Mouse (Mus musculus) cerebellum, adult 2 months (tissue): ENCODE measurements around the gene Polr1a. TPM values are rescaled to one million over a fixed set of nuclear protein-coding genes. Genes with fewer than 3 reads are reported as not detected.

ENCODE experiments used
- DNase-seq, 2 experiments: peaks; one replicate each; pipeline ENCODE4 v3.0.0; 2021
- H3K27ac ChIP-seq: fragments of 200-500 bp; 2 replicates; pipeline ENCODE4 v1.5.1; 2012; ENCODE audit warnings: low read length, control low read depth, inconsistent platforms; ENCODE audit not compliant: insufficient read depth
- H3K27me3 ChIP-seq: fragments of 200-500 bp; 2 replicates; pipeline ENCODE4 v1.6.1; 2012; ENCODE audit warnings: inconsistent platforms, mild to moderate bottlenecking, low read length, moderate library complexity; ENCODE audit not compliant: control insufficient read depth, insufficient read depth
- H3K4me1 ChIP-seq: fragments of 200-500 bp; 2 replicates; pipeline ENCODE4 v1.6.1; 2011; ENCODE audit warnings: low read length; ENCODE audit not compliant: control insufficient read depth, insufficient read depth
- H3K4me3 ChIP-seq: fragments of 200-500 bp; replicated peaks from 2 replicates; pipeline ENCODE3; 2011; ENCODE audit warnings: mild to moderate bottlenecking, low read depth, low read length, control low read depth; ENCODE audit not compliant: insufficient read depth
- CTCF ChIP-seq: fragments of 200-500 bp; IDR thresholded peaks from 2 replicates; pipeline ENCODE4 v1.5.1; 2011; ENCODE audit warnings: low read depth, mild to moderate bottlenecking, control low read depth, low read length, moderate library complexity, borderline replicate concordance; ENCODE audit not compliant: insufficient read depth
- POLR2A ChIP-seq: fragments of 200-500 bp; IDR thresholded peaks from 2 replicates; pipeline ENCODE4 v1.6.1; 2011; ENCODE audit warnings: low read length, control low read depth, borderline replicate concordance; ENCODE audit not compliant: insufficient read depth
- WGBS: fragments of 180-500 bp; shearing (Covaris S2); methylation state at CpG from one replicate; pipeline ENCODE4 v1.1.7; 2018; 5-methylcytosine and 5-hydroxymethylcytosine counted together
- polyA plus RNA-seq: library from polyadenylated mRNA; depleted of rRNA; stranded (reverse); fragments of >200 nt; gene quantifications from 2 replicates; pipeline ENCODE4 v1.2.3, GENCODE M21; 2012

Polr1a gene
- polyA plus RNA-seq, 1 experiment, result 19.6 TPM

DNA sequence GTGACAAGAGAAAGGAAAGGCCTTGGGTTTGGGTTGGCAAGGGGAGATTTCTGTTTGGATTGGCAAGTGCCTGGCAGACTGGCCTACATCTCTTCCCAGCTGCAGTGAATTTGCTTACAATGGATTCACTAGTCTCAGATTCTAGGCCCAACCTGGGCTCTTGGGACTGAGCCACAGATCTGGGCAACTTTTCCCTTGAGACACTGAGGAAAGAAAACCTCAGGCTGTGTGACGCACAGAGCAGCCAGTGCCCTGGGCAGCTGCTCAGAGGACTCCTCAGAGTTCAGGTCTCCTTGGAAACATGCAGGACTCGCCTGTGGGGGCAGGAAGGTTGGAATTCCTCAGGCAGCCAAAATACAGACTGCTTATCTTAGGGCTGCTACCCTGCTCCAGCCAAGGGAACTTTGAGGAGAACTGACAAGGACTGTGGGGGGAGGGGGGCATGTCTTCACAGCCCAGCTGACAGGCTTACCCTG lies 25.3 kb downstream of the Polr1a start:
- Histone ChIP-seq H3K27me3 (no peaks in the 10 kb centered on the region), H3K4me1 (no peaks in the 10 kb centered on the region), H3K4me3 (no peak overlapping the region), H3K27ac (no peak overlapping the region)
- no peak for TF ChIP-seq POLR2A
- no peak for TF ChIP-seq CTCF
- DNase-seq, result peak in 1 of 2 experiments; percentile 22
- 38% methylated on average over 2 of the region's 2 CpGs for WGBS

DNA sequence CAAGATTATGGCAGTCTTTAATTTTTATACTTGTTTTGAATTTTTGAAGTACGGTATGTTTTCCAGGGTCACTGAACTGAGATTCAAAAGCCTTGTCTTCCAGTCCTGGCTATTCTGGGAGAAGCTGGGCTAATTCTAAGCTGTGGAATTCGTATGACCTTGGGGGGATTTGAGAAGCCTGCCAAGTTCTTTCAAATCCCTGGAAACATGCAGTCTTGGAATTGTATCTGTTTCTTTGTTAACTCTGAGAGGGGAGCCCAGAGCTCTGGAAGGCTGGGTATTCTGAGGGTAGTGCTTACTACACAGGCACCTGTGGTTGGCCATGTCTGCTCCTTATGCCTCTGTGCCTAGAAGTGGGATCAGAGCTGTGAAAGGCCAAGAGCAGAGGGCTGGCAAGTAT lies 26.9 kb downstream of the Polr1a start:
- 68% methylated on average over 2 of the region's 2 CpGs for WGBS
- no peaks in the 10 kb centered on the region for H3K27me3 ChIP-seq
- TF ChIP-seq CTCF (no peak), POLR2A (no peak)
- H3K4me3 ChIP-seq, result no peak overlapping the region
- no peak for DNase-seq
- H3K4me1 ChIP-seq, result no peaks in the 10 kb centered on the region
- H3K27ac ChIP-seq, result no peak overlapping the region

DNA sequence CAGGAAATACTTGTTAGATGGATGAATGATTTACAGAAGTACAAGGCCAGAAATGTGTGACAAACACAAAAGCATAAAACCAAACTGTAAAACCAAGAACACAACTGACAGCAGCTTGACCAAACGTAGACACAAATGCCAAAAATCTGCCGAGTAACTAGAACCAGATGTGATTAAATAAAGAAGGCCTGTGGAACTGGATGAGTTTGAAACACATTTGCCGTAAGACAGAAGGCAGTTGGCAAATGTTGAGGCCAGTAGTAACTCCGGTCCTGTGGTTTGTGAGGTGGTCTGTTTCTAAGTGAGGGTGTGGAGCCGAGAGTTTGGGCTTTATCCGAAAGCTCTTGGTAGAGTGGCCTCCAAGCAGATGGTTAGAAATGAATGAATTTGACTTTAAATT lies 32.1 kb downstream of the Polr1a start:
- Histone ChIP-seq H3K27me3 (no peaks in the 10 kb centered on the region), H3K4me1 (no peaks in the 10 kb centered on the region), H3K27ac (no peak overlapping the region), H3K4me3 (no peak overlapping the region)
- WGBS, result 83% methylated on average over 6 of the region's 6 CpGs
- TF ChIP-seq POLR2A, result no peak
- no peak for TF ChIP-seq CTCF
- DNase-seq, result no peak

DNA sequence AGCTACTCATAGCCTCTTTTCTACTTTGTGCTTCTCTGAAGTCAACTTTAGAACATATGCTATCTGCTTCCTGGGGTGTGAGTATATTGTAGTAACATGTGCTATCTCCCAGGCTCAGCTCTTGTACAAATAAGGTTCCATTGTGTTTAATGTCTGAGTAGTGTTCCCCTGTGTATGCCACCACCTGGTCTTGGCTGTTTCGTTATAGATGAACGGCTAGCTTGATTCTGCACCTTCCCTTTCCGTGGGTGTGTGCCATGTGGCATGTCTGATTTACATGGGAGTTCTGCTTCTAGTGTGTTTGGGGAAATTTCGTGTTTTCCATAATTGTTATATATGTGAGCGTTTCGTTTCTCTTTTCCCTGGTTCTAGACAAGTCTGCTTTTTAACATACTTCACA lies 36.2 kb downstream of the Polr1a start:
- DNase-seq, result no peak
- 77% methylated on average over 6 of the region's 6 CpGs for WGBS
- no peak overlapping the region for H3K4me3 ChIP-seq
- no peak for TF ChIP-seq CTCF
- TF ChIP-seq POLR2A, result no peak
- no peaks in the 10 kb centered on the region; the same call in 1 of the 2 replicates for H3K4me1 ChIP-seq
- no peak overlapping the region for H3K27ac ChIP-seq
- no peaks in the 10 kb centered on the region for H3K27me3 ChIP-seq

DNA sequence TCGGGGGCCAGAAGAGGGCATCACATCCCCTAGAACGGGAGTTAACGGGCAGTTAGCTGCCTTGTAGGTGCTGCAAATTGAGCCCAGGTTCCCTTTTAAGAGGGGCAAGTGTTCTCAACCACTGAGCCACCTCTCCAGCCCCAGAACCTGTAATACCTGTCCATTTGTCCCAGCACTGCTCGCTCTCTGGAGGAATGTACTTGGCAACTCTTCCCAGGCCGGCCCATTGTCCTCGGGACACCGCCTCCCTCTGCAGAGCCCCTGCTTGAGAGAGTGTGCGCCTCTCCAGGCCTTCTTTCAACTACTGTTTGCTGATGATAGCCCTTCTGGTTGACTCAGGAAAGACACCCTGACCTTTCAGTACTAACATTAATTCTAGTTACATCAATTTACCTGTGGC lies 37.3 kb downstream of the Polr1a start:
- no peak for DNase-seq
- H3K27me3 ChIP-seq, result no peaks in the 10 kb centered on the region
- TF ChIP-seq CTCF (peak; percentile 8; the same call in 1 of the 2 replicates), POLR2A (no peak)
- no peak overlapping the region for H3K27ac ChIP-seq
- no peak overlapping the region for H3K4me3 ChIP-seq
- WGBS, result 96% methylated on average over 8 of the region's 8 CpGs
- H3K4me1 ChIP-seq, result no peaks in the 10 kb centered on the region; the same call in 1 of the 2 replicates

DNA sequence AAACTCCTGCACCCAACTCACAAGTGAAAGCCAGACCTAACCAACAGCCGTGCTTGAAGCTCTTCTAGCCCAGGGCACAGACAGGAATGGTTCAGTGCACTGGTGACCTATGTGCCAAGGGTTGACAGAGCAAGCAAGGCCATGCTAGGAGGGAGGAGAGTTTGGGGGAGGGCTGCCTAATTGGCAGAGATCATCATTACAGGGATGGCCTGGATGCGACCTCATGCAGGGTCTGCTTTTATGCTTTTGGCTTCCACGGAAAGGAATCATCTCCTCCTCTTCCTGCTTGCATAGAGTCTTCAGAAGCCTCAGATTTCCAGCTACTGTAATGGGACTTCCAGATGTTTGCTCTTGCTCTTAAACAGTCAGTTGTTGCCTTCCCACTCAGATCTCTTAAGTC lies 40.9 kb downstream of the Polr1a start:
- 80% methylated on average over 3 of the region's 3 CpGs for WGBS
- no peaks in the 10 kb centered on the region for H3K27me3 ChIP-seq
- no peak overlapping the region for H3K27ac ChIP-seq
- H3K4me3 ChIP-seq, result no peak overlapping the region
- TF ChIP-seq CTCF (no peak), POLR2A (no peak)
- H3K4me1 ChIP-seq, result no peaks in the 10 kb centered on the region; the same call in 1 of the 2 replicates
- no peak for DNase-seq

DNA sequence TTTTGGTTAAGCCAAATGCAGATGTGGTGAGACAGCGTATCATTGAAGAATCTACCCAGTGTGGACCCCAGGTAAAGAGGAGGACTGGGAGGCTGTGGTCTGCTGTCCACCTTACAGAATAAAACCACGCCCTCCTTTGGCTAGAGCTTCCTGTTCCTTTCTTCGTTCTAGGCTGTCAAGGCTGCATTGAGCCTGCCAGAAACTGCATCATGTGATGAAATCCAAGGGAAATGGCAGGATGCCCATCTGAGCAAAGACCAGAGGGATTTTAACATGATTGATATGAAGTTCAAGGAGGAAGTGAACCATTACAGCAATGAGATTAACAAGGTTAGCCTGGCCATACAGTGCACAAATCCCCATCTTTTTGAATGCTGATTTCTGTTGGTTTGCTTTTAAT lies 41.7 kb downstream of the Polr1a start:
- Histone ChIP-seq H3K27me3 (no peaks in the 10 kb centered on the region), H3K4me3 (no peak overlapping the region), H3K27ac (no peak overlapping the region), H3K4me1 (no peaks in the 10 kb centered on the region; the same call in 1 of the 2 replicates)
- no peak for DNase-seq
- WGBS, result 56% methylated on average over 3 of the region's 3 CpGs
- no peak for TF ChIP-seq CTCF
- no peak for TF ChIP-seq POLR2A

DNA sequence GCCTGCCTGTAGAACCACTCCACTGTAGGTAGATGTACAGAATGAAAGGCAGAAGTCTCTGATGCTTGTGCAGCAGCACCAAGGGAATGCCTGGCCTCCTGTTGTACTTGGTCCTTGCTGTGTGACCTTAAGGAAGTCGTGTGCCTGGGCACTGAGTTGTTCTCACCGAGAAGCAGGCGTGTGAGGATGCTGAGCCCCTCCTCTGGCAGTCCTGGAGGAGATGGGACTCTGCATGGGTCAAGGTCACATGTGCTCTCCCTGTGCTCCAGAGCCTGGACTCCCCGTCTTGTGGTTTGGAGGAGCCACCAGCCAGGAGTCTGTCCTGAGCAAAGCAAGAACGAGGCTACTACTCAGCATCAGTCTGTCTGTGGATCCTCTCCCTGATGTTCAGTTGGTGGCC lies 42.3 kb downstream of the Polr1a start:
- Histone ChIP-seq H3K27ac (no peak overlapping the region), H3K27me3 (no peaks in the 10 kb centered on the region), H3K4me3 (no peak overlapping the region), H3K4me1 (no peaks in the 10 kb centered on the region; the same call in 1 of the 2 replicates)
- no peak for DNase-seq
- 89% methylated on average over 5 of the region's 5 CpGs for WGBS
- TF ChIP-seq CTCF (no peak), POLR2A (no peak)

DNA sequence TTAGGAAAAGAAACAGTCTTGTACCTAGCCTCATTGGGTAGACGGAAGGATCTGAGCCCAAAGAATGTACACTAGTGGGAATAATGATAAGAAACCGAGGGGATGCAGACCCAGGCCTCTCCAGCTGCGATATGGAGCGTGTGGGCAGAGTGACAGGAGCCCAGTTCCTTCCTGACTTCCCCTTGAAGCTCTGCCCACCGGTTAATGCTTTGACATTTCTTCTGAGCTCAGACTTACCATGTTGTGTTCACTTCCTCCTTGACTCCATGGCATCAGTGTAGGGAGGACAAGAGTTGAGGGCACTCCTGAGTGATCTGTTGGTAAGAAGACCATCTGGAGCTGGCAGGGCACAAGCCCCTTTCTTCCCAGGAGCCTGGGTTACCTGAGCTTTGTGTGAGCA lies 53.3 kb downstream of the Polr1a start:
- Histone ChIP-seq H3K27me3 (no peaks in the 10 kb centered on the region), H3K4me3 (no peak overlapping the region), H3K4me1 (0 out of 2 replicates have a peak, but pooled peaks cover 2% of the 10 kb centered on the region), H3K27ac (no peak overlapping the region)
- TF ChIP-seq CTCF (no peak), POLR2A (no peak)
- DNase-seq, result no peak
- WGBS, result 91% methylated on average over 5 of the region's 5 CpGs
